Mouse (Mus musculus) forebrain, embryonic 15.5 days (tissue): ENCODE measurements at regions not wholly inside any gene's neighbourhood (a gene's known extent, or its start where the extent isn't known, plus 50 kb on each side); places are given as distances from the start of the nearest gene placed in this dataset.

Experiments used
- ATAC-seq: fragments of 200-750 bp; cut with Nextera tagmentation; replicated peaks from 2 replicates; pipeline ENCODE4 v1.8.0; 2017; ENCODE audit warnings: mild to moderate bottlenecking, moderate TSS enrichment, moderate library complexity
- H3K27ac ChIP-seq: fragments of 300-500 bp; sonication (generic); replicated peaks from 2 replicates; pipeline ENCODE4 v1.5.1; 2015; ENCODE audit warnings: mild to moderate bottlenecking, inconsistent platforms
- H3K27me3 ChIP-seq: fragments of 300-500 bp; sonication (generic); 2 replicates; pipeline ENCODE4 v1.6.1; 2015; ENCODE audit warnings: inconsistent platforms
- H3K36me3 ChIP-seq: fragments of 300-500 bp; sonication (generic); 2 replicates; pipeline ENCODE4 v1.6.1; 2015; ENCODE audit warnings: mild to moderate bottlenecking, inconsistent platforms
- H3K4me1 ChIP-seq: fragments of 300-500 bp; sonication (generic); 2 replicates; pipeline ENCODE4 v1.6.1; 2015; ENCODE audit warnings: inconsistent platforms
- H3K4me2 ChIP-seq: fragments of 300-500 bp; sonication (generic); replicated peaks from 2 replicates; pipeline ENCODE4 v1.6.1; 2015; ENCODE audit warnings: mild to moderate bottlenecking, inconsistent platforms
- H3K4me3 ChIP-seq: fragments of 300-500 bp; sonication (generic); 2 replicates; pipeline ENCODE4 v1.5.1; 2015; ENCODE audit warnings: mild to moderate bottlenecking, inconsistent platforms
- H3K9ac ChIP-seq: fragments of 300-500 bp; sonication (generic); replicated peaks from 2 replicates; pipeline ENCODE4 v1.6.1; 2015; ENCODE audit warnings: mild to moderate bottlenecking, inconsistent platforms
- H3K9me3 ChIP-seq: fragments of 300-500 bp; sonication (generic); 2 replicates; pipeline ENCODE4 v1.6.1; 2016; ENCODE audit warnings: inconsistent platforms
- WGBS: fragments of 180-500 bp; shearing (Covaris S2); methylation state at CpG from one replicate; pipeline ENCODE4 v1.1.7; 2015; ENCODE audit warnings: mixed read lengths; 5-methylcytosine and 5-hydroxymethylcytosine counted together

- Histone ChIP-seq H3K9ac (no peak overlapping the region), H3K27ac (no peak overlapping the region), H3K9me3 (no peaks in the 10 kb centered on the region), H3K27me3 (no peaks in the 10 kb centered on the region), H3K4me1 (0 out of 2 replicates have a peak, but pooled peaks cover 4% of the 10 kb centered on the region), H3K36me3 (no peaks in the 10 kb centered on the region), H3K4me2 (no peak overlapping the region), H3K4me3 (no peak overlapping the region)
- WGBS: 90% methylated on average over 8 of the region's 8 CpGs
- peak; percentile 57; the same call in 1 of the 2 replicates for ATAC-seq
Measured at GRCm38 (mm10) chr9:73258640-73259039, 145.4 kb downstream of the Rsl24d1 start.

GRCm38 (mm10) chr9:73262711-73263110, 149.5 kb downstream of the Rsl24d1 start:
- Histone ChIP-seq H3K9ac (no peak overlapping the region), H3K27me3 (no peaks in the 10 kb centered on the region), H3K4me1 (0 out of 2 replicates have a peak, but pooled peaks cover 4% of the 10 kb centered on the region), H3K4me2 (no peak overlapping the region), H3K4me3 (no peak overlapping the region), H3K36me3 (no peaks in the 10 kb centered on the region), H3K9me3 (no peaks in the 10 kb centered on the region), H3K27ac (no peak overlapping the region)
- 30% methylated on average over 5 of the region's 5 CpGs for WGBS
- ATAC-seq: 0 out of 2 replicates have a peak, but pooled peaks have one; percentile 46

- no peak overlapping the region for H3K4me2 ChIP-seq
- H3K9me3 ChIP-seq: no peaks in the 10 kb centered on the region
- H3K27me3 ChIP-seq: no peaks in the 10 kb centered on the region
- WGBS: 75% methylated on average over 5 of the region's 5 CpGs
- no peak overlapping the region for H3K4me3 ChIP-seq
- no peaks in the 10 kb centered on the region for H3K4me1 ChIP-seq
- ATAC-seq: no peak
- no peaks in the 10 kb centered on the region for H3K36me3 ChIP-seq
- no peak overlapping the region for H3K27ac ChIP-seq
- H3K9ac ChIP-seq: no peak overlapping the region
Measured at GRCm38 (mm10) chr9:73270249-73270648, 157.0 kb downstream of the Rsl24d1 start.

DNA sequence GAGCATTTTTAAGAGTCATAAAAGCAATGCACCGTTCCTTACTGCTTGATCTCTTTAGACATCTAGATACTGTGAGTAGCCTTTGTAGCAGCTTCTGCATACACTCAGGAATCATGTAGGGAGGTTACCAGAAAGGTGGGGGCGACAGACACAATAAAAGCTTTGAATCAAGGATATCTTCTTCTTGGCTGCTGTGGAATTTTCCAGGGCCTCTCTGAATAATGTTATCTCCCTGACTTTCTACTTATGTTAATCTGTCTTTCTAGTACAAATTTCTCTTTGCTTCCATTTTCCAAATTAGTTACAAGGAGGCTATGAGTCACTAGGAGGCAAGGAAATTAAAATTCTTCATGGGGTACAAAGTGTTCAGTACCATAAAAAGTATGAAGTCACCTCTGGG, 159.4 kb downstream of the Rsl24d1 start:
- no peak overlapping the region for H3K4me3 ChIP-seq
- H3K27me3 ChIP-seq: no peaks in the 10 kb centered on the region
- no peak for ATAC-seq
- no peaks in the 10 kb centered on the region for H3K36me3 ChIP-seq
- no peak overlapping the region for H3K9ac ChIP-seq
- no peak overlapping the region for H3K27ac ChIP-seq
- no peak overlapping the region for H3K4me2 ChIP-seq
- no peaks in the 10 kb centered on the region for H3K4me1 ChIP-seq
- H3K9me3 ChIP-seq: no peaks in the 10 kb centered on the region
- WGBS: 86% methylated on average over 2 of the region's 2 CpGs

GRCm38 (mm10) chr9:73273681-73274080, 160.5 kb downstream of the Rsl24d1 start:
- Histone ChIP-seq H3K36me3 (no peaks in the 10 kb centered on the region), H3K9ac (no peak overlapping the region), H3K4me3 (no peak overlapping the region), H3K4me1 (no peaks in the 10 kb centered on the region), H3K27ac (no peak overlapping the region), H3K9me3 (no peaks in the 10 kb centered on the region), H3K4me2 (no peak overlapping the region), H3K27me3 (no peaks in the 10 kb centered on the region)
- ATAC-seq: no peak
- 87% methylated on average over 4 of the region's 4 CpGs for WGBS

DNA sequence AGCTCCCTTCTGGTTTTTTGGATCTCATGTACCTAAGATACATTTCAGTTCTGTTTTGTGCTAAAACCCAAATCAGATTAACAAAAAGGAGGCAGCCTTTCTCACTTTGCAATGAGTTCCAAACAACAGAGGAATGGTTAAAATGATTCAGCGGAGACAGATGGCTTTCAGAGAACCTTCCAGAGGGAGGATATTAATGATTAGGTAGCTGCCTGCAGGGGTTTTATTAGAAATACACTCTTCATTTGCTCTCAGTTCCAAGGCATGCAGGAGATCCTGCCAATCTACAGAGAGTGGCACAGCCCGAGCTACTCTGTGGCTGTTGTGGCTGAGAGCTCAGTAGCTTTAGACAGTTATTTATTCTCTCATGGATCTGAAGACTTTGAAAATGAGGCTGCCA, 162.4 kb downstream of the Rsl24d1 start:
- no peaks in the 10 kb centered on the region for H3K36me3 ChIP-seq
- WGBS: 42% methylated on average over 2 of the region's 2 CpGs

GRCm38 (mm10) chr9:73295287-73295686, 182.1 kb downstream of the Rsl24d1 start:
- no peak overlapping the region for H3K4me3 ChIP-seq
- no peak overlapping the region for H3K27ac ChIP-seq
- H3K9ac ChIP-seq: no peak overlapping the region
- no peaks in the 10 kb centered on the region for H3K4me1 ChIP-seq
- WGBS: 90% methylated on average over 6 of the region's 6 CpGs
- no peaks in the 10 kb centered on the region for H3K27me3 ChIP-seq
- H3K36me3 ChIP-seq: no peaks in the 10 kb centered on the region
- no peaks in the 10 kb centered on the region for H3K9me3 ChIP-seq
- no peak for ATAC-seq
- no peak overlapping the region for H3K4me2 ChIP-seq

More for the DNA sequence above, 162.4 kb downstream of the Rsl24d1 start:
- Histone ChIP-seq H3K9ac (no peak overlapping the region), H3K4me3 (no peak overlapping the region), H3K4me2 (no peak overlapping the region), H3K27ac (no peak overlapping the region), H3K9me3 (no peaks in the 10 kb centered on the region), H3K27me3 (no peaks in the 10 kb centered on the region), H3K4me1 (no peaks in the 10 kb centered on the region)
- ATAC-seq: 0 out of 2 replicates have a peak, but pooled peaks have one; percentile 41

DNA sequence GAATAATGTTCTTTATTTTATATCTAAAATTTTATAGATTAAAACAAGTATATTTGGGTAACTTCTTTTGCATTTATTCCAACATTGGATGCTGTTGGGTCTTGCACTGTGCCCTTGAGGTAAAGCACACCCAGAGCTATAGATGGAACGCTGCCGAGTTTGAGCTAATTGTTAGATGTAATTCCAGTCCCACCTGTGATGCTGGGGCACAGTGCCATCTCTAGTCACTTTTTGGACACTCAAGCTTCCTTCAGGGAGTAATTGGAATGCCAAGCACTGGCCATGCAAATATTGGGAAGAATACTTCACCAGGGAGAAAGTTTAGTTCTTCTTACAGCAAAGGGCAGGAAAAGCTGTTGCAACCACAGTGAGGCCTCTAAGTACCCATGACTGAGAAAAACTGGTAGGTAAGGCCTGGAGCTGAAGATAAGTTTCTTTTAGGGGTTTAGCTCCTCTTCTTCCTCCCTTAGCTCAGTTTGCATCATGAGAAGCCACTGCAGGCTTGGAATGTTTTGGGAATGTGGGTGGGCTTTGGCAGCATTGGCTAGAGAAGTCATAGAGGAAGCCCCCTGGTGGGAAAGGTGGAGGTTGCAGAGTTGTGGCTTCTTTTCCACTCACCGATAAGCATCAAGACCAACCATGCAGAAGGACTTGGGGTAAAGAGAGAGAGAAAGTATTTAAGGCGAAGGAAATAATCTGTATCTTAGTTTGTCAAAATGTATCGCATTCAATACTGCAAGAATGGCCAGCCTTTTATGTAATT, 189.1 kb downstream of the Rsl24d1 start:
- H3K9me3 ChIP-seq: no peaks in the 10 kb centered on the region
- no peaks in the 10 kb centered on the region for H3K27me3 ChIP-seq
- H3K4me3 ChIP-seq: no peak overlapping the region
- 87% methylated on average over 5 of the region's 5 CpGs for WGBS
- no peaks in the 10 kb centered on the region for H3K4me1 ChIP-seq
- H3K27ac ChIP-seq: no peak overlapping the region
- no peak overlapping the region for H3K4me2 ChIP-seq
- no peak for ATAC-seq
- no peak overlapping the region for H3K9ac ChIP-seq
- H3K36me3 ChIP-seq: no peaks in the 10 kb centered on the region

- Histone ChIP-seq H3K36me3 (no peaks in the 10 kb centered on the region), H3K4me3 (no peak overlapping the region), H3K9ac (no peak overlapping the region), H3K27ac (no peak overlapping the region), H3K27me3 (no peaks in the 10 kb centered on the region), H3K4me2 (no peak overlapping the region), H3K4me1 (no peaks in the 10 kb centered on the region), H3K9me3 (no peaks in the 10 kb centered on the region)
- no peak for ATAC-seq
- WGBS: 72% methylated on average over 1 of the region's 1 CpGs
Measured at GRCm38 (mm10) chr9:73317048-73317447, 203.8 kb downstream of the Rsl24d1 start.

- no peak for ATAC-seq
- Histone ChIP-seq H3K27ac (no peak overlapping the region), H3K4me1 (no peaks in the 10 kb centered on the region), H3K27me3 (no peaks in the 10 kb centered on the region), H3K4me2 (no peak overlapping the region), H3K9ac (no peak overlapping the region), H3K36me3 (no peaks in the 10 kb centered on the region), H3K4me3 (no peak overlapping the region), H3K9me3 (no peaks in the 10 kb centered on the region)
- WGBS: 90% methylated on average over 2 of the region's 2 CpGs
Measured at GRCm38 (mm10) chr9:73319704-73320307, 206.6 kb downstream of the Rsl24d1 start.

DNA sequence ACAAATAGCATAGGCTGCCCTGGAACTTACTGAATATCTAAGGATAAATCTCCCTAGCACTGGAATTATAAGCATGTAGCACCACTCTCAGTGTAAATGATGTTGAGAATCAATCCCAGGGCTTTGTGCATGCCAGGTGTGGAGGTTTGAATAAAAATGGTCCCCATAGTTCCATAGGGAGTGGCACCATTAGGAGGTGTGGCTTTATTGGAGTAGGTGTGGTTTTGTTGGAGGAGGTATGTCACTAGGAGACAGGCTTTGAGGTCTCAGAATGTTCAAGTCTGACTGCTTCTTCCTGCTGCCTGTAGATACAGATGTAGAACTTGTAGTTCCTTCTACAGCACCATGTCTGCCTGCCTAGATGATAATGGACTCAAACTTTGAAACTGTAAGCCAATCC, 217.8 kb downstream of the Rsl24d1 start:
- no peak overlapping the region for H3K9ac ChIP-seq

GRCm38 (mm10) chr9:73336039-73336438, 222.8 kb downstream of the Rsl24d1 start:
- no peaks in the 10 kb centered on the region for H3K9me3 ChIP-seq
- 87% methylated on average over 5 of the region's 5 CpGs for WGBS
- no peak for ATAC-seq
- no peak overlapping the region for H3K4me3 ChIP-seq
- H3K36me3 ChIP-seq: no peaks in the 10 kb centered on the region
- H3K4me2 ChIP-seq: no peak overlapping the region
- no peaks in the 10 kb centered on the region for H3K4me1 ChIP-seq
- no peak overlapping the region for H3K27ac ChIP-seq
- no peak overlapping the region for H3K9ac ChIP-seq
- H3K27me3 ChIP-seq: no peaks in the 10 kb centered on the region

More for the DNA sequence above, 217.8 kb downstream of the Rsl24d1 start:
- Histone ChIP-seq H3K4me1 (no peaks in the 10 kb centered on the region), H3K36me3 (no peaks in the 10 kb centered on the region), H3K27ac (no peak overlapping the region), H3K4me3 (no peak overlapping the region), H3K9me3 (no peaks in the 10 kb centered on the region), H3K27me3 (no peaks in the 10 kb centered on the region), H3K4me2 (no peak overlapping the region)
- no peak for ATAC-seq
